Mouse (Mus musculus): ENCODE results near the gene Foxj3.

Foxj3 gene

DNA sequence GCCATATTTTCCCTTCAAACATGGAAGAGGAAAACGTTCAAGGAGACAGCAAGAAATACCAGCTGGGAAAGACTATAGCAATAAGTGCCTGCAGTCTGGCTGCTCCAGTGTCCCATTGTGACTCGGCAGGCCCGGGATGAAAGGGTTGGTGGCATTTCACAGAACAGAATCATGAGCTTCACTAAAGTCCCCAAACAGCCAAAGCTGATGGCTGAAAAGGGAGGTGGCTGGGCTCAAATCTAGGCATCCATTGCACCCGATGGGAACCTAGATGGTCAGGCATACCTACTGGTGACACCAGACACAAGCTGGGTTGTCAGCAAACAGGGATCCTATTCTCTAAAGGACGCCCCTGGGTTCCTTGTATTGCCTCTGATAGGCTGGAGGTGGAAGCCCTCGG is 101.1 kb downstream of the Foxj3 start:
- DNase-seq: no peak

DNA sequence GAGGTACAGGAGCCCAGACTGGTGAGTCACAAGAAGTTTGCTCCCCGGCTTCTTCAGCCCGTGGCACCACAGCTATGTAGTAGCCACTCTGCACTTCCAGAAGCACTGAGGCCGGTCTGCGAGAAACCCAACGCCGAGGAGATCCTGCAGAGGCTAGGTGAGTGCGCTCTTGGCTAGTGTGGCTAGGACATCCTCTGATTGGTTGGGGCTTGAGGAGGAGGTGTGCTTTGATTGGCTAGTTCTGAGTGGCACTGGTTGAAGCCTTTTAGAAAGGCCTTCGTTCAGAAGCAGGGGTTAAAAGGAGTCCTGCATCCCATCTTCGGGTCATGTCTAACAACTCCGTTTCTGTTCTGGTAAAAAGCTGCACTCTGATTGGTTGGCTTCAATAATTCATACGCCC is 101.9 kb downstream of the Foxj3 start:
- DNase-seq: peak; percentile 59

DNA sequence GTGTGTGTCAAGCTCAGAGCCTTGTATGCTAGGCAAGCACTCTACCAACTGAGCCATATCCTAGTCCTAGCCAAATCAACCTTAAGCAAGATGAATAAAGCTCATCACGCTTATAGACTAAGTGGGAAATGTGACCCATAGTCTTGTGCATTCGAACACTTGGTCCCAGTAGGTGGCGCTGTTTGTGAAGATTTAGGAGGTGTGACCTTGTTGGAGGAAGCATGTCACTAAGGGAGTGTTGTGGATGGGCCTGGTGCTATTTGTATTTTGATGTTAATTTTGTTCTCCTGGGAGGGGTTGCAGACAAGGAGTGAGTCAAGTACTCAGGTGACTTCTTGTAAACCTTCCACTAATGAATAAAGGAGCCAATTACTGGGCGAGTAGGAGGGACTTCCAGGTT is 105.9 kb downstream of the Foxj3 start:
- DNase-seq: peak; percentile 61

DNA sequence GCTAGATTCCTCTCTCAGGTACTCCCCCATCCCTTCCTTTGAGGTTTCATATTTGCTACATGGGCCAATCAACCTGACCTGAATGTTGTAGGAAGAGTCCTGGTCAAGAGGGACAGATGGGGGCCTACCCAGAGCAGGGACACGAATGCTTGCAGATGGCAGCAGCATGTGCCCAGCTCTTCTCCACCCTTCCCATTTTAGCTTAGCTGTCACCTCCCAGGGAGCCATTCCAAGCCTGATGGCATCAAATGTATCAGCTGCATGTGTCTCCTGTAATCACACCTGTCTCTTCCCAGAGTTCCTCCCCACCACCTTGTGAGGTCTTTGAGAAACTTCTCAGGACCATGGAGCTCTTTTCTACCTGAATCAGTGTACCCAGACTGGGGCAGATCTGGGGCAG is 120.2 kb downstream of the Foxj3 start:
- peak; percentile 76 for DNase-seq

DNA sequence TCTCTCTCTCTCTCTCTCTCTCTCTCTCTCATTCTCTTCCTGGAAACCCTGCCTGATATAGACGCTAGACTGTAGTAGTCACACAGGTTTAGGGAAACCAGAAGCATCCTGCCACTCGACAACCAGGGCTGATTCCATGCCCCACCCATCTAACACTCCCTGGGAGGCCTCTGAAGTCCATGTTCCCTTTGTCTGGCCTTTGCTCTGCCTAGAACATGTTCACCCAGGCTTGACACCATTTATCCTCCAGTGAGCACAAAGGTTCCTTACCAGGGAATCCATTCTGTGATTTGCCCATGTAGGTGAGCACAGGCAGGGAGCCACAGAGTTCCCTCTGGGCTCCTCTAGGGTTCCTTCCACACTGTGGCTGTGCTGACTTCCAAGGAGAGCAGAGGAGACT is 121.4 kb downstream of the Foxj3 start:
- DNase-seq: no peak

DNA sequence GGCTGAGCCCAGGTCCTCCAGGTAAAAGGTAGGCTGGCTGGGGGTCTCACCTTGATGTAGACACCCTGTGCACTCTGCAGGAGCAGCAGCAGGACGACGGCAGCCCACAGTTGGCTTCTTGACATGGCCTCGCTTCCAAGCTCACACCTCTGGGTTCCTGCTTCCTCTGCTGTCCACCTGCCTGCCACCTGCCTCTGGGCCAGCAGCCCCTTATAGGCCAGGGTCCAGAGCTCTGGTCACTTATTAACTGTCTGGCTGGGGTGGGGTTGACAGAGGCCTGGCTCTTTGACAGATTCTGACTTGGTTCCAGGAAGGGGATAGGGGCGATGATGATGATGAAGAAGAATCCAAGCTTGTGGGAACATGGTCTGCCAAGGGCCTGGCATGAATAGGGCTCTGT is 121.9 kb downstream of the Foxj3 start, which contains the start of gene Guca2b:
Guca2b (minus strand) TSS at position 224 of the 400 bp plus-strand sequence.
- DNase-seq: no peak

DNA sequence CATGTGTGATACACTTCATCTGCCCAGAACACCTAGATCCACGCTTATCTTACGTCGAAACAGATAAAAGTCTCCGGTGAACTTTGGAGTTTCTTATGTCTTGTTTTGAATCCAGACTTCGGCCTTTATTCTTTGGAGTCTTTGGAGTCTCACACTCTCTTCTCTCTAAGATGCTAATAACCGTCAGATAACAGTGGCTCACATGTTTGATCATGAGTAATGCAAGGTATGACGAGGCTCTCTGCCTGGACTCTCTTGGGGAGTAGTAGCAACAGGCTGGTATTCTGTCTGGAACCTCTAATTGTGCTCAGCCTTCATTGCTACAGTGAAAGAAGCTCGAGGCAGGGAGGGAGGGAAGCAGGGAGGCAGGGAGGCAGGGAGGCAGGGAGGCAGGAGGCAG is 123.2 kb downstream of the Foxj3 start:
- no peak for DNase-seq

DNA sequence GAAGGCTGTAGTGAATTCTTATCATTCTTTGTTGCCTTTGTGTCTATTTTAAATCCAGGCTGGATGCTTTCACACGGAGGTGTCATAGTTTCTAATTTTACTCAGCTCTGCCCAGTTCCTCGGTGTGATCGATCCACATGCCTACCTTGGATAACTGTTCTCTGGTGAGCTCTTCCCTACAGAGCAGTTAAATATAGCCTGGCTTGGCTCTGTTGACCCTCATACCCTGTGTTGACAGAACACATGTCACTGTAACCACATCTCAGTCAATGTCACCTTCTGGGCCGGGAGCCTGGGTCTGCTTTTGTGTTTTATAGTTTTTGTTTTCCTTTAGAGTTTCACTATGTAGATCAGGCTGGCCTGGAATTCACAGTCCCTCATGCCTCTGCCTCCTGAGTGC is 125.3 kb downstream of the Foxj3 start:
- DNase-seq: peak; percentile 96

DNA sequence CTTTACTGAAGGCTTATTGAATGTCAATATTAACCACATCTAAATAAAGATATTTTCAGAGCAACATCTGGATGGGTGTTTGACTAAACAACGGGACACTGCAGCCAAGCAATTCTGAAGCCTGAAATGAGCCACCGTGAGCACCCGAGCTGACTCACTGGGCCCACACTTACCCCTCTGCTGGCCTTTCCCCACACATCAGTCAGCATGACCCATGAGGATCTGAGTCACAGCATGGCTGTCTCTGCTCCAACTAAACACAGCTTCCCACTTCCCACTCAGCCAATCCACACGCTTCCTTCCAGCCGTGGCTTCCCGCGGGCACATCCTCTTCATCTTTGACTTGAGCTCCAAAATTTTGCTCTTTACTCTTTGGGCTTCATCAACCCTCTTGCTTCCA is 126.2 kb downstream of the Foxj3 start:
- DNase-seq: peak; percentile 92

DNA sequence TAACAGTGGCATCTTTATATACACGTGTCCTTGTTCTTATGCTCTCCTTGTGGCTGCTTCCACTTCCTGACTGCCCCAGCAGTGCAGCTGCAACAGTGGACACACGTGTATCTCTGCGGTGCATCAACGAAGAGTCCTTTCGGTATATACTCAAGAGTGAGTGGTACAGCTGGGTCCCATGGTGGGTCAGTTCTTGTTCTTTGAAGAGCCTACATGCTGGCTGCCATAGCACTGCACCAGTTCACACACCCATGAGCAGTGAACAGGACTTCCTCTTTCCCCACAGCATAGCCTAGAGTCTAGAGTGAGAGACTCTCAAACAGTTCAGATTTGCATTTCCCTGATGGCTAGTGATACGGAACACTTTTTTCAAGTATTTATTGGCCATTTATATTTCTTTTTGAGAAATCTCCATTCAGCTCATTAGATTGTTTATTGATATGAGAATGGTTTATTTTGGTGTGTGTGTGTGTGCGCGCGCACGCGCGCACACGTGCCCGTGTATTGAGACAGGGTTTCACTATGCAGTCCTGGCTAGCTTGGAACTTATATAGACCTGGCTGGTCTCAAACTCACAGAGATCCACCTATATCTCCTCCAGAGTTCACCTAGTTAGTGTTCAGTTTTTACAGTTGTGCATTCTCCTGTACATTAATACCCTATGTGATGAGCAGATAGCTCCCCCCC is 126.7 kb downstream of the Foxj3 start:
- peak; percentile 81 for DNase-seq

DNA sequence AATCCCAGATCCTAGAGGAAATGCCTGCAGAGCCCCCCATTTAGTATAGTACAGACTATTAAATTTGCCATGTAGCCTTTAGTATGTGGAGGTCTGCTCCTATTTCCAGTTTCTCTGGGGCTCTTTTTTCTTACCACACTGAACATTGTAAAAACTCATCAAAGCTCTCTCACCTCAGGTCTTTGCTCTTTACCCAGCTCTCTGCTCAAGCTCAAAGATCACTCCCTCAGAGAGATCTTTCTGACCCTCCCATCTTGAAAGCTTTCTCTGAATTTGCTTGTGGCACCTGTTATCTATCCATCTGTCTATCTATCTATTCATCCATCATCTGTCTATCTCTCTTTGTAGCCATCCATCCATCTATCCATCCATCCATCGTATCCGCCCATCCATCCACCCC is 128.4 kb downstream of the Foxj3 start:
- peak; percentile 43 for DNase-seq

DNA sequence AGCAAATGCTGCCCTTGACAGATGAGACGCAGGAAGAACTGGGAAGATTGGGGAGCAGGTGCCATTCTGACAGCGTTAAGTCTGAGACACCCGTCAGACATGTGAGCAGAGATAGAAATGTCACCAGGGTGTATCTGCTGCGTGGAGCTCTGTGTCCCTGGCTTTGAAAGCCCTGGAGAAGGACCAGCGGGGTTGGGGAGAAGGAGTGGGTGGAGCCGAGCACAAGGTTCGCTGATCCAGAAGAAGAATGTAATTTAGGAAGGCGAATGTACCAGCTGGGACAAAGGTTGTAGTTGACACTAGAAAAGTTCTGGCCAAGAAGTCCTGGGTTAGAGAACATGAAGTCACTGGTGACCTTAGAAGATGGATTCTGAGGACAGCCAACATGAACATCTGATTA is 129.3 kb downstream of the Foxj3 start:
- peak; percentile 97 for DNase-seq

DNA sequence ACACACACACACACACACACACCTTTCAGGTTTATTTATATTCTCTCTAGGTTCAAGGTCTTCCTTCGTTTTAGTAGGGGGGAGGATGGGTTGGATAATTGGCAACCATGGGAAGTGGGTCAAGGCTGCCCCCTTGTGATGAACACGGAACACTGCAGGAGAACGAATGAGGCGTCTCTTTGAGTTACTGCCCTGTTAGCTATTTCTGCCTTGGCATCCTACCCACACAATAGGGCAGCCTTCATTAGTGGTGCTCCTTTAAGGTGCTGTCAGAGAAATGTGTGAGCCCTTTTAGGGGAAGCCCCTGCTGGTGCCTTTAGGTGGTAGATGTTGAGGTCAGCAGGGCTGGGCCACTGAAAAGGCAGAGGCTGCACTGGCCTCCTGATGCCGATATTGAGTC is 130.7 kb downstream of the Foxj3 start:
- peak; percentile 90 for DNase-seq

DNA sequence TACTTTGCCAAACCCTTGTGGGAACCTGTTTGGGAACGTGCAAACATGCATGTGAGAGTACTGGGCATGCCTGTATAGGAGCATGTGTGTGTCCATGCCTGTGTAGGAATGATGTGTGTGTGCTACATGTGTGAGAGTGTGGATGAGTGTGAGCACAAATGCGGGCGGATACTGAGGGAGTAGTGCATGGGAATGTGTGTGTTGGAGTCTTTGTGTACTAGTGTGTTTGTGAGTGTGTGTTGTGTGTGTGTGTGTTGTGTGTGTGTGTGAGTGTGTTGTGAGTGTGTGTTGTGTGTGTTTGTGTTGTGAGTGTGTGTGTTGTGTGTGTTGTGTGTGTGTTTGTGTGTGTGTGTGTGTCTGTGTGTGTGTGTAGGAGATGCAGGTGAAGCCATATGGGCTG is 131.4 kb downstream of the Foxj3 start:
- peak; percentile 79 for DNase-seq

DNA sequence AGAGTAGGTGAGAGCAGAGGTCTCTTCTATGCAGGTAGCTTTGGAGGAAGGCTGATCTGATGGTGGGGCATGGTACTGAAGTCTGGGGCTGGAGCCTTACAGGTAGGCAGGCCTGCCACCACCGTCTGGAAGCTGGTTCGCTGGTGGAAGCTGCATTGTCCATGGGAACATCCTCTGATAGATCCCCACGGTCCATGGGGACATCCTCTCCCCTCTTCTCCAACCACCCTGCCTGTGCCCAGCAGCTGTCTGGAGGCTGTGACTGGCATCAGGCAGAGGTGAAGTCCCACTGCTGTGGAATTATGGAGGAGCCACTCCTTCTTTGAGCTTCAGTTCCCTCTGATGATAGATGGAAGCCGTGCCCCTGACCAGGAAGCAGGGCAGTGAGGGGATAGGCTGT is 131.8 kb downstream of the Foxj3 start:
- DNase-seq: peak; percentile 67

DNA sequence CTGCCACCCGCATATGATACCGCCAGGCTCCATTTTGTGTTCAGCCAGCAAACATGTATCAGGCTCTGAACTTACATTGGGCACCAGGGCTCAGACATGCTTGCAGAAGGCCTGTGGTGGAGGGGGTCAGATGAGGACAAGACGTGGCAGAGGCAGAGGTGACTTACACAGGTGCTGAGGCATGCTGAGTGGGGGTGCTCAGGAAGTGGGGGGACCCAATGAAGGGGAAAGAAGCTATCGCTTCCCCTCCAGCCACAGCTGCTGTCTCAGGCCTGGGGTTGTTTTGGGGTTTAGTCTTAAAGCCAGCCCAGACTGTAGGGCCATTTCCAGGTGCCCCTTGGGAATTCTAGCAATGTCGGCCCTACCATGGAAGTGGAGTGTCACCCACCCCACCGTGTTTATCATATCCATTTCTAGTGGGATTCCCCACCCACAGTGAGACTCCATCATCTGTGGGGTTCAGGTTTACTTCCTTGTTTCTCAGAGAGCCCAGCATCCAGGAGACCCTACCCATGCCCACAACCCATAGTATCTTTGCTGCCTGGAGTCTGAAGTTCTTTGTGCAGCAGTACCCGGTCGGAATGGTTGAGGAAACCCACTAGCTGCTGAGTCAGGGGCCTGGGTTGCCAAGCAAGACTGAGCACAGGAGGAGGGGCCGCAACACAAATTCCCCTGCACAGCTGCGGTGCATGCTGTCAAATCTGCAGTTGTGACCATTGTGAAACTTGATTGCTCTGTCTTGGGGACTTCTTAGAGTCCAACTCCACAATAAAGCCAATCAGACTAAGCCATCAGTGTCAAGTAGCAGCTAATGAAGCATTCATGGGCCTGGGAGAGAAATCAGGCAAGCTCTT is 132.8 kb downstream of the Foxj3 start:
- peak; percentile 86 for DNase-seq

DNA sequence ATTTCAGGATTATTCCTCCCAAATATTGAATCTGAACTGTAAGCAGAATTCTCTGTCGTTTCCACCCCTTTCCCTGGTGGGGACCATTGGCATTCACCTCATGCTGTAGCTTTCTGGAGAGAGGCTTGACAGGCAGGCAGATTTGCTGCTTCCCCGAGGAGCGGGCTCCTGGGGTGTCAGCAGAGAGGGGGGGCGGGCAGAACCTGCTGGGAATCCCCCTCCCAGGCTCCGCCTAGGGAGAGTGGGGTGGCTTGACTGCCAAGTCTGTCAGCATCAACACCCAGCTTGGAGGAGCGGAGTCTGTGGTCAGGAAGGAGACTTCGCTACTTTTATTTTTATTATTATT is 133.4 kb downstream of the Foxj3 start:
- DNase-seq: peak; percentile 81

DNA sequence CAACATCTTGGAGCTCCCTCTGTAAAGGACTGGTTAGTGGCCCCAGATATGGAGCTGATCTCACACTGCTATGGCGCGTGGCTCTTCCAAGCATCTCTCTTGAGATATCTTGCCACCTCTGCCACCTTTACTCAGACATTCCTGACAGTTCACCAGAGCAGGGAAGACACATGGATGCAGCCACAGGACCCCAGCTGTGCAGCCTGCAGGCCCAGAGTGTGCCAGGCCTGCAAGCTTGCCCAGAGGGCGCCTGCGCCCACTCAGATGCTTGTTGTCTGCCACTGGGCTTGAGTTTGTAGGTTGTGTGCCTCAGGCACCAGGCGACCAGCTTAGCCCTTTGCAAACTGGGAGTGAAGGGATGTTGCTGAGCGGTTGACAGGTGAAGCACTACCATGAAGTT is 133.9 kb downstream of the Foxj3 start:
- peak; percentile 74 for DNase-seq

DNA sequence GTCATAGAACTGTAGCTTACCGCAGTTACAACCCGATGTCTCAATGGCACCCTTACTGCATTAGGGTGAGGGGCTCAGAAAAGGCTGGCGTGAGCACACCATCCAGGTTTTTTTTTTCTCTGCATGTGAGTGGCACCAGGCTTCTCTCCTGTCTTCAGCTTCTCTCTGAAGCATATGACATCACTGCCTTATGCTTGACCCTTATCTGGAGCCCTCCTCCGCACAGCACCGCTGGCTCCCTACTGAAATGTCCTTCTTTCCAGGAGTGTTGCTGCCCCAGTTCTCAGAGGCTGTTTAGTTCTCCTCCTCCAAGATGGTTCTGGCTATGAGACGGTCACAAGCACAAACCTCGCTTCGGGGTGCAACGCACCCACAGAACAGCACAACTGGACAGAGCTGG is 134.4 kb downstream of the Foxj3 start:
- peak; percentile 84 for DNase-seq

DNA sequence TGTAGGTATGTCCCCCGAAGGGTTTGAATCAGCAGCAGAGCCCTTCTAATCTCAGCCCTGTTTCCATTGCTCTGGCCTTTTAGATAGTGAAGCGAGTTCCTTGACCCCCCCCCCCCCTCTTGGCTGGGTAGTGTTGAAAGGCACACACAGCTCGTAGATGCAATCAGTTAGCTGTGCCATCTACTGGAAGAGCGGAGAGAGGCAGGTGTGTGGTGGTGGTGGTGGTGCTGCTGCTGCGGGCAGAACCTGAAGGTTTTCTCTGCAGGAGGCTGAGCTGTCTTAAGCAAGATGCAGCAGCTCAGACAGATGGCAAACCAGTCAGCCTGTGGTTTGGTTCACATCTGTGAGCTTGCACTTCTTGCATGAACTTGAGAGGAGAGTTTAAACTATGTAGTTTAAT is 135.9 kb downstream of the Foxj3 start:
- peak; percentile 85 for DNase-seq

All from heart, adult 11 months (tissue).